Mouse (Mus musculus) fibroblast of lung, adult 2 months (primary cell): Measurements from ENCODE around the gene Rrp7a.

Experiments used
- DNase-seq: peaks from one replicate; pipeline ENCODE4 v3.0.0-alpha.2; 2011; ENCODE audit warnings: low read depth

Gene Rrp7a

GRCm38 (mm10) chr15:83122566-83123145 is at the start of gene Rrp7a:
Rrp7a (minus strand) TSS chr15:83122801.
- peak; percentile 76 for DNase-seq

DNA sequence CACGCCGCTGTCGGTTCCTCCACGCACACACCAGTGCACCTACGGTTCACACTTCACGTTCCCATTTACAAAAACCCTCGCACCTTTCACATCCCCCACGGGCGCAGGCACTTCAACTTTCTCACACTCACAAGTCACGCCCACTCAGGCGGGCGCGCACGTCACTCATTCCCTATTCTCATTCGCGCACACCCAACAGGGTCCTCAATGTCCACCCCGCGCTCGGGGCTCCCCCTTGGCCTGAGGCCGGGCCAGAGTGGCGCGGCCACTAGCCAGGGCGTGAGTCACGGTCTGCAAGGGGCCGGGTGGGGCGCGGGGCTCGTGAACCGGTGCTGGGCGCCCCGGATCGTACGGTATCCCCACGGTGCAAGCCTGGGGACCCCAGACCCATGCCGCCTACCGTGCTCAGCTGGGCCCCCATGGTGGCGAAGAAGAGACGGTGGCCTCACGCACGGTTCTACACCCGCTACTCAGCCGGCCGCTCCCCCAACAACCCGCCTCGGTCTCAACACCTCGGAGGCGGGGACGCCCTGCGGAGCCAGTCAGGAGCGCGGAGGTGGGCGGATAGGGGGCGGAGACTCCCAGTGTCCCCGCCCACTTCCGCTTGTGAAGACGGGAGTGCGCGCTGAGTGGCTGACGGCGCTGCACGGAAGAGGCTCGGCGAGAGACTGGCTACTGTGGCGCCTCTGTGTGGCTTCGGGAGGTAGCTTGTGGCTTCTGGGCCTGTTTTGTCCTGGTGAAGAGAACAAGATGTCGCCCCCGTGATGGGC is 49.3 kb upstream of the Rrp7a start:
- DNase-seq, result peak; percentile 96

GRCm38 (mm10) chr15:83170956-83171659 is 48.5 kb upstream of the Rrp7a start:
- DNase-seq, result no peak

GRCm38 (mm10) chr15:83169772-83170722 is 47.4 kb upstream of the Rrp7a start:
- DNase-seq, result no peak

DNA sequence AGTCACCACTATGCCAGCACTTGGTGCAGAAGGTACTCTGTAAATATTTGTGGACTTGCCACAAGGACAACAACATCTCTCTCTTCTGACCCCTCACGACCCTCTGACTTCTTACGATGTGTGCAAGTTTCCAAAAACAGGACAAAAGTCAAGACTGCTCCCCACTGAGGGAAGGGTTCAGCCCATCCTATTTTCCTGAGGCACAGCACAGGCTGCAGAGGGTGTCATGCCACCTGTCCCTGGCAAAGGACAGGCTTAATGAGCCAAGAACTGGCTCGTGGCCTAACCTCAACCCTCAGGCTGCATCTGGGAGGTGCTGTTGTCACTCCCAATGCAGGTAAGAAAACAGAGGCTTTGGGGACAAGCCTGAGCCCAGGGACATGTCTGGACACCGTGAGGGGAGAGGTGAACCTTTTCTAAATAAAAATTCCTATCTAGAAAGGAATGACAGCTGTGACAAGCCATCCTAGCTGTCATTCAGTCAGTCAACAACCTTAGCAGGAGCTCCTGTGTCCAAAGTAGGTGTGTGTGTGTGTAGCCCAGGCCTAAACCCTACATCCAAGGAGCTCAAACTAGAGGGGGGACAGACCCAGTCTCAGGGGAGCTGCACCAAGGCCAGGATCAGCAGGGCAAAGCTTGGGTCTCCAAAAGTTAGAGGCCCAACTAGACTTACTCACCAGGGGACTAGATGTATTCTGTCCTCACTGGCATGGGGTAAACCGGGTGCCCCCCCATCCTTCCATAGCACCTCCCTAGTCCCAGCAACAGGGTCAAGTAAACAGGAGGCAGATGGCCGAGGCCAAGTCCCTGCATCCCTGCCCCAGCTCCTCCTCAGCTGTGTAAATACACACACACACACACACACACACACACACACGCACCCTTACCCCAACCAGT is 46.5 kb upstream of the Rrp7a start:
- no peak for DNase-seq

GRCm38 (mm10) chr15:83168311-83168710 is 45.7 kb upstream of the Rrp7a start:
- DNase-seq, result no peak

DNA sequence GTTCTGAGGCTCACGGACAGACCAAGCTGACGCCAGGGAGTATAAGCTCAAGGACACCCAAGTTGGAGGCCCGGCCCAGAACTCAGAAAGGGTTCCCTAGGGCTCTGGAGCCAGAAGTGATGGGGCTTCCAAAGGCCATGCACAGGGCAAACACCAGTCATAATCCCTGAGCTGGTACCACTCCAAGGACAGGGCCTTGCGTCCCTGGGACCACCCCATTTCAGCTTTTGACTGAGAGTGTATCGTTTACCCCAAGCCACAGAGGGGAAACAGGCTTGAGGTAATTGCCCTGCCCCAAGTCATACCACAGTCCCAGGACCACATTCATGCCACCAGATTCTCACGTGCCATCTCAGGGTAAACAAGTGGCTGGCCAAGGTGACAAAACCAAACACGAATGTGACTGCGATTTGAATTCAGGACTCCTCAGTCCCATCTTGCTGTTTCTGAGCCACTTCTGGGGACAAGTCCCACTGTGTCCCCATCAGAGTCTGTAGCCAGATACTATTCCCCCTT is 45.0 kb upstream of the Rrp7a start:
- no peak for DNase-seq

GRCm38 (mm10) chr15:83167126-83167525 is 44.5 kb upstream of the Rrp7a start:
- DNase-seq, result no peak

GRCm38 (mm10) chr15:83166642-83167041 is 44.0 kb upstream of the Rrp7a start:
- peak; percentile 97 for DNase-seq

DNA sequence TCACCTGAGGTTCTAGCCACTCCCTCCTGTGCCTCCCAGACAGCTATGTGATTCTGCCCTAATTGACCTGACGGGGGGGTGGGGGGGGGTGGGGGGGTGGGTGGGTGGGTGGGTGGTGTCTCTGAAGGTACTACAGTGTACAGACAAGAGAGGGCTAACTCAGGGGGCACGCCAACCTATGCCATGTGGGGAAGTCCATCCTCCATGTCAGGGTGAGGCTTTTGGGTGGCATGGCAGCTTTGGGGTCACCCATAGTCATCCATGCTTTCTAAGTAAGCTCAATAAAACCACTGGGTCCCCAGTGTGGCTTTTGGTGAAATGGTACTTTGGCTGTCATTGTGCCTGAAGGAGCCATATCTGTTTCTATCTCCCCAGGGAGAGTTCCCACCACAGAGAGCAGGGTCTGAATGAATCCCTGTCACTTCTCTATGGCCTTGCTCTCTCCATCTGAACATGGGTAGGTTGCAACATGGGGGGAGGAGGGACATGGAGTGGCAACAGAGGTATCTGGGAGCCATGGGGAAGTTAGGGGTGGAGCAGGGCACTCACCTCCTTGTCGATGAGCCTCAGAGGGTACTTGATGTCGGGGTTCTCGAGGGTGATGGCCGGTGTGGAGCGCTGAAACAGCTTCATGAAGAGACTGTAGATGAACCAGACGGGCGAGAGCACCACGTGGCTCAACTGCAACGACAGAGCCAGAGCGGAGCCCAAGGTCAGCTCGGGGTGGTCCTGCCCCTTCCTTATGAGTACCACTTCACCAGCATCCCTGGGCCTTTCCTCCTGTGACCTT is 43.1 kb upstream of the Rrp7a start:
- DNase-seq, result no peak

DNA sequence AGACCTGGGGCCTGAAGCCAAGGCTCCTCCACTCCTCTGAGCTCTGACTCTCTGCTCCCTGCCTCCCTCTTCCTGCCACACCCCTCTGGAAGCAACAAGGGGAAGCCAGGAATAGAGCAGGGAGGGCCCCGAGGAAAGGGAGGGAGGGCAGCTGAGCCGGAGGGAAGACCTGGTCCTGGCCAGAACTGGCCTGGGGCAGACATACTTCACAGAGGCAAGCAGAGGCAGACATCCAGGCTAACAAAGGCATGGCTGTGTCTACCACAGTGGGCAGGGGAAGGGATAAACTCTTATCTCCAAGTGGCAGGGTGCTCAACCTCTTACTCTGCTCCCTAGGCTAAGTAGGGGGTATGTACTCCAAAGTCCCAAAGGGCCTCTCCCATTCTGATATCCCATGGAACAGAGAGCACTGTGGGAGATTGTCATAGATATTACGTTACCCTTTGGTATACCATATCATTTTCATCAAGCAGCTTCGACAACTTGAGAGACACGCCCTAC is 42.4 kb upstream of the Rrp7a start:
- no peak for DNase-seq

DNA sequence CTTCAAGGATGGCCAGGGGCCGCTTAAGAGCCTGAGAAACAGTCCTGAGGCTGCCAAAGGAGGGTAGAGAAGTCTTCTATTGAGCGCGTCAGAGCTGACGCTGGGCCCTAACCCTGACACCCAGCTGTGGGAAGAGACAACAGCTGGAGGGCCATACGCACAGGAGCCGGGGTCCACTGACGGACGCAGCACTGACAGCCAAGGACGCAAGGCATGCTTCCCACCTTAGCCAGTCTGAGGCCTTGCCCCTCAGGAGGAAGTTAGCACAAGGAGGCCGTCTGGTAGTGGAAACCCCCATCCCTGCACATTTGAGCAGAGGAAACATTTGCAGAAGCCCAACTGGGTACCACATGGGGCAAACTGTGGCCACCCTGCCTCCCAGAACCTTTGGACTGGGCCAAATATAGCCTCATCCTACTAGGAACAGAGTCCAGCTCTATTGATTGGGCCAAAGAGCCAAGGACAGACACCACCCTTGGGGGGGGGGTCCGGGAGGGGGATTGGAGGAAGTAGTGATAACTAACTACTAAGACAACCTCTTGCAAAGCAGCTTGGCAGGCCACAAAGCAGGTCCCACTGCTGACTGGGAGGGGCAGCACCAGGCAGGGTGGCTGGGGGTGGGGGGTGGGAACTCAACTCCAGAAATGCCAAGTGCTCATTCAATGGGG is 40.4 kb upstream of the Rrp7a start:
- no peak for DNase-seq

GRCm38 (mm10) chr15:83162001-83162400 is 39.4 kb upstream of the Rrp7a start:
- DNase-seq, result no peak

DNA sequence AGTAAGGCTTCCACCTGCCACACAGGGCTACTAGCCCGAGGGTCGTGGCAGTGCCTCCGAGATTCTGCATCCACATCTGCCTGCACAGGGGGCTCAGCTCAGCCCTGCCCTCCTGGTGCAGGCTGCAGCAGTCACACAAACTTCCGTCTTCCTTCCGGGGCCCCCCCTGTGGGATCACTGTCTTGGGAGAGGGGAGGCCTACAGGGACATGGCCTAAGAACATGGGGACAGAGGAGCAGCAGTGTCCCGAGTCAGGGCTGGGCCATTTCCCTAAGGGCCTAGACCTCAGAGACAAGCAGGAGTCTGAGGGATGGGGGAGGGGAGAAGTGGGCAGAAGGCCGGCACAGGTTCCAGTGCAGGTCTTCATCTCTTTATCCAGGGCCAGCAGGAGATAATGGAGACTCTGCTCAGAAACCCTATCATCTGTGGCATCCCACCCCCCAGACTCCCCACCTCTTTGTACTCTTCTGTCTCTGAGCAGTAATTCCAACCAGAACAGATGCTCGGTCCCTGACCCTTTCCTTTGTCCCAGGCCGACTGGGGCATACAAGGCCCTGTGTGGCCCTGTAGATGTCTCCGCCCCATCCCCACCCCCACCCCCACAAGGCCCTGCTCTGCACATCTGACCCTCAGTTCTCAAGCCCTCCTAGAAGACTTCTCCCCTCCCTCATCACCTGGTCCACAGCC is 38.6 kb upstream of the Rrp7a start:
- DNase-seq, result no peak

- no peak for DNase-seq
Observed at GRCm38 (mm10) chr15:83160561-83160960, 38.0 kb upstream of the Rrp7a start.

DNA sequence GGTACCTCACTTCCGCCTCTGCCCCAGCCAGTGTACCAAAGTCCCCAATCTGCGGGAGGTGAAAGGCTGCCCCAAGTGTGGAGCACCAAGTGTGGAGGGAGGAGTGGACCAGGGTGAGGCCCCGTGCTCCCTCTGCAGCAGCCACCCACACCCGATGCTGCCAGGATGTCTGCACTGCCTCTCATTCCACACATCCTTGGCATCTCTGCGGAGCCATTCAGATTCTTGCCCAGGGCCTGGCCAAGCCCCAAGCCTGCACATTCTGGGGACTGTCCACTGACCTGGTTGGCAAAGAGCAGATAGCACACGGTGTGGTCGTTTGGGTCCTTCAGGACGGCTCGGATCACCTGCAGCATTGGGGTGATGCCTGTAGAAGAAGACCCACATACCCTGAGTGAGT is 37.2 kb upstream of the Rrp7a start:
- no peak for DNase-seq

DNA sequence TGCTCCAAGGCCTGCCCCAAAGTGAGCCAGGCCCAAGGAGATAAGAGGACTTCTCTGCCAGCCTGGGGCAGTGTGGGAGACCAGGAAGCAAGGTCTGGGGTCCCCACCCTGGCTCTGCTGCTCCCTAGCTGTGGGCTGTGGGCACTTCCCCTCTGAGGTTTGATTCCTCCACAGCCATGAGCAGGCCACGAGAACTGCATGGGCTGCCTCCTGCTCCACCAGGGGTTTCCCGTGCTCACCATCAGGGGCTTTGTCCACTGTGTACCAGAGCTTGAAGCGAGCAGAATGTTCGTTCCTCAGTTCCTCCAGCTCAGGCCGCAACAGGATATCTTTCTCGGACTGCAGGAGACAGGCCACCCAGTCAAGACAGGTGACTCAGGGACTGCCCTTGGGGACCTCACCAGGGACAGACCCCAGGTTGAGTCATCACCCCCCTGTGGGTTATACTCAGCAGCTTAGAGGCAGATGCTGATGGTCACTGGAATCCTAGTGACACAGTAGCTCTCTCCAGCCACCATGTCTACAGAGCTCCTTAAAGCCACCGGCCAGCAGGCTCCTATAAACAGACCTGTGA is 36.1 kb upstream of the Rrp7a start:
- no peak for DNase-seq

DNA sequence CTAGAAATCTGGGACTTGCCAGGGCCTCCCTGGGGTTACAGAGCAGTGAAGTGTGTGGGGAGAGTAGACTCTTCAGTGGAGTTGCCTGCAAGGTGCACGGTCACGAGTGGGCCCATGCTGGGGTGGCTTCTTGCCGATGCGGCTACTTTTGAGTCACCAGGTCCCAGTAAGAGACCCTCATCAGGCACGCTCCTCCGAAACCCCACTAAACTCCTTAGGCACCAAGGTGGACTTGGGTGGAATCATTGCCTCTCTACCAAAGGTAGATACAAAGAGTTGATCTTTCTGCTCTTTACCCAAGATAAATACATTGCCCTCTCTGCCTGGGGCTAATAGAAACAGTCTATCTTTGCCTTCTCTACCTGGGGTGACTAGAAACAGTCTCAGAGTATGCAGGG is 35.1 kb upstream of the Rrp7a start:
- DNase-seq, result no peak
